Mouse (Mus musculus) heart, embryonic 11.5 days (tissue): ENCODE data around the gene Exoc6b. TPM values are rescaled to one million over a fixed set of nuclear protein-coding genes. Genes with fewer than 3 reads are reported as not detected.

Source experiments
- ATAC-seq: fragments of 200-750 bp; cut with Nextera tagmentation; replicated peaks from 2 replicates; pipeline ENCODE4 v1.8.0; 2017; ENCODE audit warnings: moderate library complexity; ENCODE audit not compliant: insufficient number of reproducible peaks, low FRiP score, low TSS enrichment
- H3K27ac ChIP-seq: fragments of 300-500 bp; sonication (generic); 2 replicates; pipeline ENCODE4 v1.5.1; 2014; ENCODE audit warnings: mild to moderate bottlenecking, low read depth, low read length
- H3K27me3 ChIP-seq: fragments of 300-500 bp; sonication (generic); 2 replicates; pipeline ENCODE4 v1.6.1; 2014; ENCODE audit warnings: mild to moderate bottlenecking, low read length, mixed read lengths; ENCODE audit not compliant: control insufficient read depth, insufficient read depth
- H3K36me3 ChIP-seq: fragments of 300-500 bp; sonication (generic); 2 replicates; pipeline ENCODE4 v1.6.1; 2014; ENCODE audit warnings: mild to moderate bottlenecking, low read length, moderate library complexity, mixed read lengths; ENCODE audit not compliant: control insufficient read depth, insufficient read depth
- H3K4me1 ChIP-seq: fragments of 300-500 bp; sonication (generic); 2 replicates; pipeline ENCODE4 v1.6.1; 2014; ENCODE audit warnings: low read length; ENCODE audit not compliant: control insufficient read depth, insufficient read depth
- H3K4me2 ChIP-seq: fragments of 300-500 bp; sonication (generic); 2 replicates; pipeline ENCODE4 v1.6.1; 2014; ENCODE audit warnings: mild to moderate bottlenecking, moderate library complexity
- H3K4me3 ChIP-seq: fragments of 300-500 bp; sonication (generic); 2 replicates; pipeline ENCODE4 v1.5.1; 2014; ENCODE audit warnings: low read depth, low read length
- H3K9ac ChIP-seq: fragments of 300-500 bp; sonication (generic); 2 replicates; pipeline ENCODE4 v1.6.1; 2014; ENCODE audit warnings: mild to moderate bottlenecking, low read depth, low read length, moderate library complexity
- H3K9me3 ChIP-seq: fragments of 300-500 bp; sonication (generic); replicated peaks from 2 replicates; pipeline ENCODE4 v1.6.1; 2016; ENCODE audit warnings: low read length; ENCODE audit not compliant: control insufficient read depth
- WGBS: fragments of 180-500 bp; shearing (Covaris S2); extraction: QIAGEN DNeasy Blood & Tissue Kit; methylation state at CpG from one replicate; pipeline ENCODE4 v1.1.7; 2014; ENCODE audit not compliant: insufficient replicate concordance; 5-methylcytosine and 5-hydroxymethylcytosine counted together
- polyA plus RNA-seq: library from polyadenylated mRNA; unstranded; fragments of >200 nt; fragmentation: Nextera tagmentation; extraction: Ambion mirVana; gene quantifications from 2 replicates; pipeline ENCODE4 v1.2.1, GENCODE M21; 2014

Exoc6b gene
- polyA plus RNA-seq, 1 experiment from 2014 or later: 24.2 TPM

GRCm38 (mm10) chr6:84588895-84589652 lies 480.2 kb downstream of the Exoc6b start:
- Histone ChIP-seq H3K4me1 (peaks cover 27% of the 10 kb centered on the region), H3K36me3 (no peaks in the 10 kb centered on the region)
- no peak for ATAC-seq

GRCm38 (mm10) chr6:84588221-84588894 lies 481.0 kb downstream of the Exoc6b start:
- peaks cover 68% of the 10 kb centered on the region for H3K27me3 ChIP-seq
- H3K4me3 ChIP-seq: peak overlapping the region; percentile 47
- H3K9me3 ChIP-seq: no peaks in the 10 kb centered on the region
- ATAC-seq: no peak
- no peaks in the 10 kb centered on the region for H3K36me3 ChIP-seq
- H3K27ac ChIP-seq: no peak overlapping the region
- H3K4me2 ChIP-seq: peak overlapping the region; percentile 94
- H3K9ac ChIP-seq: 0 out of 2 replicates have a peak overlapping the region, but pooled peaks have one; percentile 39
- H3K4me1 ChIP-seq: peaks cover 33% of the 10 kb centered on the region
- under 1% methylated on average over 39 of the region's 41 CpGs for WGBS

More at GRCm38 (mm10) chr6:84588895-84589652, 480.2 kb downstream of the Exoc6b start:
- H3K4me3 ChIP-seq: peak overlapping the region; percentile 47
- no peak overlapping the region for H3K9ac ChIP-seq
- under 1% methylated on average over 43 of the region's 54 CpGs for WGBS
- H3K27ac ChIP-seq: no peak overlapping the region
- H3K9me3 ChIP-seq: no peaks in the 10 kb centered on the region
- H3K27me3 ChIP-seq: peaks cover 62% of the 10 kb centered on the region
- peak overlapping the region; percentile 94 for H3K4me2 ChIP-seq

DNA sequence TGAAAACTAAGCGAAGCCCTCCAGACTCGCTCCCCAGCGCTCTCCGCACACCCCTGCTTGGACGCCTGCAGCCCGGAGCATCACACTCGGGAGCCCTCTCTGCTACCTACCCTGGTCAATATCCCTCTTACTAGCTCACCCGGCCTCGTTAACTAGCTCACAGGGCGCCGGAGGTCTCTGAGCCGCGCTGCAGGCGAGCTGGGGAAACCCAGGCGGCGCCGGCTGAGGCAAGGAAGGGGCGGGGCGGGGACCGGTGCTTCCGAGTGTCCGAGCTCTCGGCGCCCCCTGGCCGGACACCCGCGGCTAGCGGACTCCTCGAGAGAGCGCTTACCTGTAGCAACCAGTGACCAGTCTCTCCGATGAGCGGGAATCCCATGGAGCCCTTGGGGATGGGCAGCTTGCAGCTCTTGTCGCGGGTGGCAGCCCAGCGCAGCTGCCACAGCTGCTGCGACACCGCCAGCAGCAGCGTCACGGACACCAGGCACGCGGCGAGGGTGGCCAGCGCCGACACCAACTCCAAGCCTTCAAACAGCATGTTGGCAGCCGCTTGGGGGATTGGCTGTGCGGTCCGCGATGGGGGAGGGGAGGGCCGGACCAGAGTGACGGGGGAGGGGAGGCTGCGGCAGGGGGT lies 481.7 kb downstream of the Exoc6b start:
- WGBS: under 1% methylated on average over 51 of the region's 51 CpGs
- peak overlapping the region; percentile 52 for H3K9ac ChIP-seq
- H3K9me3 ChIP-seq: no peaks in the 10 kb centered on the region
- no peak overlapping the region for H3K27ac ChIP-seq
- peaks cover 74% of the 10 kb centered on the region for H3K27me3 ChIP-seq
- H3K4me3 ChIP-seq: peak overlapping the region; percentile 47
- peak overlapping the region; percentile 94 for H3K4me2 ChIP-seq
- H3K36me3 ChIP-seq: no peaks in the 10 kb centered on the region
- peaks cover 36% of the 10 kb centered on the region for H3K4me1 ChIP-seq
- no peak for ATAC-seq

DNA sequence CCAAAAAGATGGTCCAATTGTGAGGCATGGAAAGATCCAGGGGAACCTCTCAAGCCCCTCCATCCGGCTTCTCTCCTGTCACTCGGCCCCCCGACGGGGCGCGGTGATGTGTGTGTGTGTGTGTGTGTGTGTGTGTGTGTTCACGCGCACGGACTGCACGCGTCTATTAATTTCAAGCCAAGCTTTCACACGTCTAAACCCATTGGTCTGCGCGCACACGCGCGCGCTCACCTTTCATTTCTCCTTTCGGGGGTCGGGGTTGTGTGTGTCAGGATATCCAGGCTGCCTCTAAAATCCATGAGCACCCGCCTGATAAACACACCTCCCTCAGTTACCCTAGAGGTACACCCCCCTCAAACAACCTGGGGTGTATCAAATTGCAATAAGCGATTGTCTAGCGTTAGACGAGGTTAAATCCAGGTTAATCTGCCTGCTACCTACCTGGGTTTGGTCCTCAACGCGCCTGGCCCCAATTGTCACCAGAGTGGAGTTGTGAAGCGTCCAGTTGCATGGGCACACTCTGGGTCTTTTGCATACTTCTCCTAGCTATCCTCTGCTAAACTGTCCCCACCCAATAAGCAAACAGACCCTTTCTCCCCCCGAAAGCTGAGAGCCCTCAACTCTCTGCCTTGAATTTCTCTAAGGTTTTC lies 482.6 kb downstream of the Exoc6b start:
- Histone ChIP-seq H3K4me3 (peak overlapping the region; percentile 47), H3K36me3 (no peaks in the 10 kb centered on the region), H3K27me3 (peaks cover 81% of the 10 kb centered on the region), H3K4me2 (peak overlapping the region; percentile 94), H3K27ac (no peak overlapping the region), H3K9ac (no peak overlapping the region), H3K9me3 (no peaks in the 10 kb centered on the region), H3K4me1 (peaks cover 41% of the 10 kb centered on the region)
- 2% methylated on average over 28 of the region's 28 CpGs for WGBS
- no peak for ATAC-seq

DNA sequence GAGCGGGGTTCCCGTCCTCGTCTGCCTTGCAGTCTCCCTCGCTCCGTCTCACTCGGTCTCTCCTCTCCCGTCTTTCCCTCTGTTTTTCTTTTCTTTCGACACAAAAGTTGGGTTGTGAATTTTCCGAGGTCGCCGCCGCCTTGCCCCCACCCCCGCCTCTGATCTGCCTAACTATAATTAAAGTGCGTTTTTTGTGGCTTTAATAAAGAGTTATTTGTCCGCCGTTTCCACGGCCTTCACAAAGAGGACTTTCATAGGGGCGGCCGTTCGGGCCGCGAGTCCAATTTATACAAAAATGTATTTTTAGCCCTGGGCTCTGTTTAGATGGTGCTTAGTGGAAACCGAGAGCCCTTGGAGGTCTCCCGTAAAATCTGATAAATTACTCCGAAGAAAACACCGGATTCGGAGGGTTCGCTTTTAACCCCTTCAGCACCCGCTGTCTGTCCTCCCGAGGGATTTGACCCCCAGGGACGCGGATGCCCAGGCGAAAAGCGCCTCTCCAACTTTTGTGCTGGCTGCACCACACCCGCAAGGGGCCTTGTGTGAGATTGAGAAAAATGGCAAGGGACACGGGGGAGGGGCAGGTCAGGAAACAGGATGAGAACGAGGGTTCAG lies 483.5 kb downstream of the Exoc6b start:
- peak overlapping the region; percentile 81 for H3K4me2 ChIP-seq
- peaks cover 90% of the 10 kb centered on the region for H3K27me3 ChIP-seq
- H3K36me3 ChIP-seq: no peaks in the 10 kb centered on the region
- peaks cover 44% of the 10 kb centered on the region for H3K4me1 ChIP-seq
- H3K9me3 ChIP-seq: no peaks in the 10 kb centered on the region
- WGBS: under 1% methylated on average over 37 of the region's 37 CpGs
- no peak for ATAC-seq
- peak overlapping the region; percentile 42 for H3K4me3 ChIP-seq
- no peak overlapping the region for H3K9ac ChIP-seq
- no peak overlapping the region for H3K27ac ChIP-seq

DNA sequence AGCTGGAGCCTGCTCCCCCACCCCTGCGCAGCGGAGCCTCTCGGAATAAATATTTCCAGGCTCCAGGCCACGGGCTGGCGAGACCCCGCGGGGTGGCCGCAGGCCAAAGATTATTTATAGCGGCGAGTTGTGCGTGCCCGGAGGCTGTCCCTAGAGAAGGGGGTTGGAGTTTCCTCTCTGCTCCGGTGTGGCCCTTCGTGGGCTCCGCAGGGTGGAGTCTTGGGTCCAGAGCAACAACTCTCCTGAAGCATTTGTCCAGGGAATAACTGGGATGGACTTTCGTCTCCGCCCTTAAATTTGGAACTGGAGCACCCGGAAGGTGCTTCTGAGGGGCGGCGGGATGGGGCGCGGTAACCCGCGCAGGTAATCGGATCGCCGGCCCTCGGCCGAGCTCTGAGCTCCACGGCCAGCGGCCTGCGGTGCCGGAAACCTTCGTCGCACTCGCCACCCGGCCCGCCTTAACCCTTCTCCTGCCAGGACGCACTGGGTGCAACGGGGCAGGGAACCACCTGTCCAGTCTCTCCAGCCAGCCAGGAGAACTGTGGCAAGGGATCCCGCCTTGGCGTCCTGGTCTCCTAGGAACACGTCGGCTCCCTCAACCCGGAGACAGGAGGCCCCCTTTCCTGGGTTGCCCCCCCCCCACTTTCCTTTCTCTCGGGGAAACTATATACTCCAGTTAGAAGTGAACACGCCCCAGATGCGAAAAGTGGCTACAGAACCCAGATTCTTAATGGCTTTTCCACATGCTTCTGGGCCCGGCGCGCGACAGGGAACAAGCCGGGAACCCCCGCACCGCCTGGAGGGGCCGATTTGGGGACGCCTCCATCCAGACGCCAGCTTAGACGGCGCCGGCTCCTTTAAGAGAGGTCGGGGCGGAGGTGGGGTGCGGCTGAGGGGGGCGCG lies 484.3 kb downstream of the Exoc6b start:
- Histone ChIP-seq H3K27me3 (peaks cover 96% of the 10 kb centered on the region), H3K4me1 (peaks cover 44% of the 10 kb centered on the region)
- no peak for ATAC-seq

DNA sequence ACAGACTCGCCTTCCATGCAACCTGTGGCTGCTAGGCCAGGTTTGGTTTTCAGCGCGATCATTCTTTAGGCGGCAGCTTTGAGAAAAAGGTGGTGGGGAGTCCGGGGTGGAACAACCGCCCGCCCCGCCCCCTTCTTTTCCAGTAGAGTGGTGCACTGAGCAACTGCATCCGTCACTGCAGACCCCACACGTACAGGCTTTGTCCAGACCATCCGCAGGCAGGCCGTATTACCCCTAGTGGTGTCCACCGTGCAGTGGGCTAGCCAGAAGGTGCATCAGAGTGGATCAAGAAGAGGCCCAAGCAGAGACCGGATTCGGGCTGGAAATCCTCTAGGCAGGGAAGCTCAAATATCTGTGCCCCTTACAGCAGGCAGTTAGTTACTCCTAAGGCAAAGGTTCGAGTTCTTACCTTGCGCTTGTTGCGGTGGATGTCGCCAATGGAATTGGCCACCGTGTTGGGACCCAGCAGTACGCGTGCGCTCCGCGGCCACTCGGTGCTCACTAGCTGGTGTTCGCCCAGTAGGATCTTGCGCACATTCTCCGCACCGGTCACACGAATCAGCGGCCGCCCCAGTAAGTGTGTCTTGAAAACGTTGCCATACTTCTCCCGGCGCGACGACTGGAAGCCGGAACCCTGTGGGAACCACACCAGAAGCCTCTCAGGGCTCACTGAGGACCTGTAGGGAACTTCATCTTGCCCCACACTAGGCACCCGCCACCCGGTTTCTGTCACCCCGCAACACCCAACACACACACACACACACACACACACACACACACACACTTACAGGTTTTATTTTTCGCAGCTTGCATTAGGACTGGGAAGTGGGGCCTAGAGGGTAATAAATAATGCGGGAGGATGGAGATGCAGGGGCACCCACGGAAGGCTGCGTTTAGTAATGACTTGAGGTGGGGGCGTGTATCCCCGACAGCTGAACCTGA lies 485.2 kb downstream of the Exoc6b start:
- Histone ChIP-seq H3K4me1 (peaks cover 36% of the 10 kb centered on the region), H3K27ac (no peak overlapping the region), H3K4me2 (peak overlapping the region; percentile 81), H3K4me3 (peak overlapping the region; percentile 42), H3K36me3 (no peaks in the 10 kb centered on the region), H3K9me3 (no peaks in the 10 kb centered on the region), H3K27me3 (peaks cover 94% of the 10 kb centered on the region), H3K9ac (no peak overlapping the region)
- WGBS: 2% methylated on average over 48 of the region's 48 CpGs
- ATAC-seq: no peak

More for the DNA sequence above, 484.3 kb downstream of the Exoc6b start:
- no peaks in the 10 kb centered on the region for H3K9me3 ChIP-seq
- H3K36me3 ChIP-seq: no peaks in the 10 kb centered on the region
- H3K27ac ChIP-seq: no peak overlapping the region
- peak overlapping the region; percentile 81 for H3K4me2 ChIP-seq
- H3K4me3 ChIP-seq: peak overlapping the region; percentile 42
- WGBS: under 1% methylated on average over 66 of the region's 66 CpGs
- H3K9ac ChIP-seq: no peak overlapping the region
